Mouse (Mus musculus): ENCODE measurements around the gene Ccdc124. TPM values are rescaled to one million over a fixed set of nuclear protein-coding genes. Genes with fewer than 3 reads are reported as not detected.

Gene Ccdc124
- polyA plus RNA-seq, 1 experiment from 2014 or later = 81.8 TPM

Small RNA genes within 50 kb of the gene (microRNA-seq; reads per million reads assigned to microRNA genes)
- 0.94 reads per million for gene Mir7067

Other genes starting within 250 kb of the Ccdc124 start
- gene Gdf15, start 241.5 kb downstream of the Ccdc124 start, polyA plus RNA-seq (2016; fragmentation: Nextera tagmentation; extraction: Ambion mirVana) = 1.0 and 1.1 TPM in 2 replicates
- gene Pgpep1, start 213.5 kb downstream of the Ccdc124 start, polyA plus RNA-seq (2016; fragmentation: Nextera tagmentation; extraction: Ambion mirVana) = 32.1 and 35.6 TPM in 2 replicates
- gene Lsm4, start 200.7 kb downstream of the Ccdc124 start, polyA plus RNA-seq (2016; fragmentation: Nextera tagmentation; extraction: Ambion mirVana) = 289 and 301 TPM in 2 replicates
- 183 and 206 TPM in 2 replicates for gene Jund, start 175.0 kb downstream of the Ccdc124 start, polyA plus RNA-seq (2016; fragmentation: Nextera tagmentation; extraction: Ambion mirVana)
- 0.04 and 0.06 TPM in 2 replicates for gene Iqcn, start 170.5 kb downstream of the Ccdc124 start, polyA plus RNA-seq (2016; fragmentation: Nextera tagmentation; extraction: Ambion mirVana)
- gene Gm3336, start 155.4 kb downstream of the Ccdc124 start, polyA plus RNA-seq (2016; fragmentation: Nextera tagmentation; extraction: Ambion mirVana) = not detected in 2 replicates
- gene Pde4c, start 150.2 kb downstream of the Ccdc124 start, polyA plus RNA-seq (2016; fragmentation: Nextera tagmentation; extraction: Ambion mirVana) = 0.05 and 0.09 TPM in 2 replicates
- gene Rab3a, start 119.3 kb downstream of the Ccdc124 start, polyA plus RNA-seq (2016; fragmentation: Nextera tagmentation; extraction: Ambion mirVana) = 19.1 and 19.2 TPM in 2 replicates
- 37.2 and 37.9 TPM in 2 replicates for gene Mpv17l2, start 113.0 kb downstream of the Ccdc124 start, polyA plus RNA-seq (2016; fragmentation: Nextera tagmentation; extraction: Ambion mirVana)
- 35.2 and 37.2 TPM in 2 replicates for gene Pik3r2, start 97.2 kb downstream of the Ccdc124 start, polyA plus RNA-seq (2016; fragmentation: Nextera tagmentation; extraction: Ambion mirVana)
- 7.2 and 8.1 TPM in 2 replicates for gene Mast3, start 68.9 kb downstream of the Ccdc124 start, polyA plus RNA-seq (2016; fragmentation: Nextera tagmentation; extraction: Ambion mirVana)
- not detected in 2 replicates for gene Il12rb1, start 65.5 kb downstream of the Ccdc124 start, polyA plus RNA-seq (2016; fragmentation: Nextera tagmentation; extraction: Ambion mirVana)
- gene Arrdc2, start 34.2 kb downstream of the Ccdc124 start, polyA plus RNA-seq (2016; fragmentation: Nextera tagmentation; extraction: Ambion mirVana) = 2.5 and 2.7 TPM in 2 replicates
- gene Kcnn1, start 10.7 kb downstream of the Ccdc124 start, polyA plus RNA-seq (2016; fragmentation: Nextera tagmentation; extraction: Ambion mirVana) = 1.7 and 1.8 TPM in 2 replicates
- 0.11 TPM in 1 of 2 replicates, not detected in the other for gene Slc5a5, start 18.8 kb upstream of the Ccdc124 start, polyA plus RNA-seq (2016; fragmentation: Nextera tagmentation; extraction: Ambion mirVana)
- 2,379 and 2,528 TPM in 2 replicates for gene Rpl18a, start 23.5 kb upstream of the Ccdc124 start, polyA plus RNA-seq (2016; fragmentation: Nextera tagmentation; extraction: Ambion mirVana)
- 37.7 and 41.3 TPM in 2 replicates for gene Map1s, start 32.0 kb upstream of the Ccdc124 start, polyA plus RNA-seq (2016; fragmentation: Nextera tagmentation; extraction: Ambion mirVana)

All from heart, embryonic 12.5 days (tissue).